Mouse (Mus musculus) A20 (cell line): ENCODE results near the gene Gm49373.
"Not testable (repeated sequence)": the region's sequence is repeated elsewhere in the genome, so short reads cannot be mapped to it uniquely, and the experiment has no call there.

Source experiments
- DNase-seq: peaks from one replicate; pipeline ENCODE4 v3.0.0-alpha.2; 2011; ENCODE audit warnings: low read depth, low spot score

Gene Gm49373

DNA sequence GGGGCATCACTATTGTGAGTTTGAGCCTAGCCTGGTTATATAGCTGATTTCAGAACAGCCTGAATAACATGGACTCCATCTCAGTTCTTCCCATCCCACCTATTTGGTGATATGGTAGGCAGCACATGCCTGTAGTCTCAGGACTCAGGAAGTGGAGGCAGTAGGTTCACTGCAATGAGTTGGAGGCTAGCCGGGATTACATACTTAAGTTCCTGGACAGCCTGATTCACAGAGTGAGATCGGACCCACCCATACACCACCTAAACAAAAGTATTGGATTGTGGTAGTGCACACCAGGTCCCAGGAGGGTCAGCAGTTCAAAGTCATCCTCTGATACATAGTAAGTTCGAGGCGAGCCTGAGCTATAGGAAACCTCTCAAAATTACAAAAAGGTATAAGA is 255 bp downstream of the Gm49373 start:
- no peak for DNase-seq

- no peak for DNase-seq
These were observed 5.8 kb downstream of the Gm49373 start, which contains the start of gene Zglp1 for GRCm38 (mm10) chr9:21067006-21067684. TSS of gene Zglp1 (minus strand) at chr9:21067093.

- DNase-seq = no peak
These were observed 10.0 kb downstream of the Gm49373 start for GRCm38 (mm10) chr9:21062928-21063327.

- no peak for DNase-seq
These were observed 21.3 kb downstream of the Gm49373 start for GRCm38 (mm10) chr9:21051578-21051977.

DNA sequence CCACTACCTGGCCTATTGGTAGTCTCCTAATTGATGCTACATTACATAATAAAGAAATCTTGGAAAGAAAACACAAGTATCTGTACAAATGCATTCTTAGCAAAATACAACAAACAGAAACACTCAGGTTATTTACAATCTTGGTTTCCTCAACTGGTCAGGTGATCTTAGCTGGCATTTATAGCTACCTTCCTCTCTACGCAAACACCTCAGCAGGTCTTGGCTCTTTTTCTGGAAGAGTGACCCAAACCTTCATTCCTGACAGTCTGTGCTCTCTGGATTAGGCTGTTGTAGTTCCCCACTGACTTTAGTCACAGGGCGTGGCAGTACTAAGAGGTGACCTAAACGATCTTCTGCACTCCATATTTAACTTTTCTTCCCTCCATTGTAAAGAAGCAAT is 27.7 kb downstream of the Gm49373 start:
- no peak for DNase-seq

GRCm38 (mm10) chr9:21044785-21045184 is 28.1 kb downstream of the Gm49373 start:
- DNase-seq = not testable (repeated sequence)

- no peak for DNase-seq
These were observed 29.3 kb downstream of the Gm49373 start for GRCm38 (mm10) chr9:21043563-21043962.

DNA sequence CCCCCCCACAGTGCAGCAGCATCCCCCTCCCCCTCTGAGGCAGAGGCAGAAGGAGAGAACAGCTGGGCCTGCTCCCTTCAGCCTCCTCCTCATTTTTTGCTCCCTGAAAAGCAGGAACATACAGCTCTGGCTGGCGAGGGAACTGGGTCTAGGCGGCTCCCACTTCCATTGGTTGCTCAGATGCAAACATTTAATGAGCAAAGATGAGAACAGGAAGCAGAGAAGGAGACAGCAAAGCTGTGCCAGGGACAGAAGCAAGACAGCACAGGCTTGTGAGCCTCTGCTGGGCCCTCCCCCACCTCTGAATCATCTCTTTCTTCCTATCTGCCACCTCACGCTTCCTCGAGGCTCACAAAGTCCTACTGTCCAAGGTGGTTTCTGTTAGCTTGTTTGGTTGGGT is 31.6 kb downstream of the Gm49373 start:
- no peak for DNase-seq

- DNase-seq = no peak
These were observed 33.1 kb downstream of the Gm49373 start for GRCm38 (mm10) chr9:21039779-21040178.

- DNase-seq = no peak
These were observed 35.4 kb downstream of the Gm49373 start for GRCm38 (mm10) chr9:21037481-21037891.

- no peak for DNase-seq
These were observed 36.2 kb downstream of the Gm49373 start for GRCm38 (mm10) chr9:21036666-21037065.

DNA sequence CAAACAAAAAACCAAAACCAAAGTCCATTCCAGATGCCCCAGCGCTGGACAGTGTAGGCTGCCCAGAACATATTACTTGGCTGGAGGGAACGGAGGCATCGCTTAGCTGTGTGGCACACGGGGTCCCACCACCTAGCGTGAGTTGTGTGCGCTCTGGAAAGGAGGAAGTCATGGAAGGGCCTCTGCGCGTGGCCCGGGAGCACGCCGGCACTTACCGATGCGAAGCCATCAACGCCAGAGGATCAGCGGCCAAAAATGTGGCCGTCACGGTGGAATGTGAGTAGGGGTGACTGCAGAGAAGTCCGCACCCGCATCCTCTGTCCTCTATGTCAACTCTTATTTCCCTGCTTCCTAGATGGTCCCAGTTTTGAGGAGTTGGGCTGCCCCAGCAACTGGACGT is 36.7 kb downstream of the Gm49373 start:
- no peak for DNase-seq

DNA sequence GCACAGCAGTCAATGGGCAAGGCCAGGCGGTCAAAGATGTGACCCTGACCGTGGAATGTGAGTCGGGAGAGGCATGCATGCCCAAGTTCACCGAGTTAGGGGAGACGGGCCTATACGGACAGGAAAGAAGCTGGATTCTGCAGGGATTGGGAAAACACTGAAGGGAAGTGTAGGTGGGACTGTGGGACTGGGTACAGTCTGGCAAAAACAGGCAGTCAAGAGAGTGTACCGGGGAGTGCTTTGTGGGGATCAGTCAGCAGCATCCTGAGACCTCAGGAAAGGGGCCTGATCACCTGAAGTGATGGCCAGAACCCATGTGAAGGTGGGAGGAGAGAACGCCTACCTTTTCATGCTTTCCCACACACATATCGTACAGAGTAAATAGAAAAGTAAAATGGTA is 37.3 kb downstream of the Gm49373 start:
- no peak for DNase-seq

GRCm38 (mm10) chr9:21034481-21035085 is 38.3 kb downstream of the Gm49373 start:
- no peak for DNase-seq

DNA sequence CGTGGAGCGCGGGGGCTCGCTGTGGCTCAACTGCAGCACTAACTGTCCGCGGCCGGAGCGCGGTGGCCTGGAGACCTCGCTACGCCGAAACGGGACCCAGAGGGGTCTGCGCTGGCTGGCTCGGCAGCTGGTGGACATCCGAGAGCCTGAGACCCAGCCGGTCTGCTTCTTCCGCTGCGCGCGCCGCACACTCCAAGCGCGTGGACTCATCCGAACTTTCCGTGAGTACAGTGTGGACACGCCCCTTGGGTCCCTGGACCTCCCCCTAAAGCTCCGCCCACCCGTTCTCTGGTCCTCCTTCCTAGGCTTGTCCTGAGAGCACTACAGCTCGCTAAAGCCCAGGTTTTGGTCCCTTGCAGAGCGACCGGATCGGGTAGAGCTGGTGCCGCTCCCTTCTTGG is 39.8 kb downstream of the Gm49373 start:
- peak; percentile 87 for DNase-seq

DNA sequence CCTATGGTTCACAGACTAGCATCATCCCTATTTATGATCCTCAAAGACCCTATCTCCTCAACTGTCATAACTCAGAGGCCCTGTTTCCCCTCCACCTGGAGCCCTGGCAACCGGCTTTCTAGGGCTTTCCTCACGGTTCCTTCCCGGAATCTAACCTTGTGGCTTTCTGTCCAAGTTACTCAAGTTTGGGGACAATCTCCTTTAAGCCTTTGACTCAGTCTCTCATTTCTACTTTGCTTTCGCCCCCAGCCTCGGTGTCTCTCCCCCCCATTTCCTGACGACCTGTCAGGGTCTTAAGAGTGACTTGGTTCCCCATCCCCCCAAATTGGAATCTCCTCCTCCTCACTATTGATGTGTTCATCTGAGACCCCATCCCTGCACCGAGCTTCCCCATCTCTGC is 40.4 kb downstream of the Gm49373 start:
- DNase-seq = no peak

DNA sequence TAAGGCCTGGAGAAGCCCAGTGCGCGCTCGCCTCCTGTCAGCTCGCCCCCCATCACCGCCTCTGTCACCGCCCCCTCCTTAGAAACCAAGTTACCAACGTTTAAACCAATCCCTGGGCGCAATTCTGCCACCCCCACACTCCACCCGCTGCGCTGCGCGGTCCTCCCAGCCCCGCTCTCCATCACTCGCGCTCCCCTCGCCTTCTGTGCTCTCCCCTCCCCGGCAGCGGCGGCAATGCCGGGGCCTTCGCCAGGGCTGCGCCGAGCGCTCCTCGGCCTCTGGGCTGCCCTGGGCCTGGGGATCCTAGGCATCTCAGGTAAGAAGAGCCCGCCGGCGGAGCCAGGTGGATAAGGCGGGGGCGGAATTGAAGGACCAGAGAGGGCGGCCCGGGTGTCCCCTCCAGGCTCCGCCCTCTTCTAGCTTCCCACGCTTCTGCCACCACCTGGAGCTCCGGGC is 41.0 kb downstream of the Gm49373 start, which contains the start of gene Icam5:
Gene Icam5, plus strand, starts transcription at position 178 of the 456 bp plus-strand sequence.
- peak; percentile 51 for DNase-seq

DNA sequence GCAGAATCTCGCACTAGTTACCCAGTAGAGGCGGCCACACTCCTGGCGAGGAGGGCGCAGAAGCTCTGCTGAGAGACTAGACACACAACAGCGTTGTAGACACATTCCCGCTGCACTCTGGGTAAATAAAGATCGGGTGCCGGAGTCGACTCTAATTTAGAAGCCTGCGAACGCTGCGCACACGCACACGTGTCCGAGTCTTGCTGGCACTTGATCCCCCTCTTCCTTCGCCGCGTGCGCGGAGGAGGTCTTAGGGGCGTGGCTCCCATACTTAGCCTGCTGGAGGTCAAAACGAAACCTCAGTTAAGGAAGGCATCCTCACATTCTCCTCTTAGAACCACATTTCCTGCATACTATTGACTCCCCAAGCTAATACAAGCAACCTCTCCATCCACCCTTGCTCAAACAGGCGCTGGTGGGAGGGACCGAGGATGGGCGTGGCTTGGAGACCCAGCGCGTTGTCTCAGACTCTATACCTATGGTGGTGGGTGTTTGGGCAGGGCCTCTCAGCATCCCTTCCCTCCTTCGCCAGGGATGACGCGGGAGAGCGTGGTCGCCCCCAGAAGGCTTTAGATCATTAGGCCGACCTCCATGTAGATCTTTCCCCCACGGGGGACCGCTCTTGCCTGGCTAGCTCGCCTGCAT is 41.5 kb downstream of the Gm49373 start:
- DNase-seq = peak; percentile 77

DNA sequence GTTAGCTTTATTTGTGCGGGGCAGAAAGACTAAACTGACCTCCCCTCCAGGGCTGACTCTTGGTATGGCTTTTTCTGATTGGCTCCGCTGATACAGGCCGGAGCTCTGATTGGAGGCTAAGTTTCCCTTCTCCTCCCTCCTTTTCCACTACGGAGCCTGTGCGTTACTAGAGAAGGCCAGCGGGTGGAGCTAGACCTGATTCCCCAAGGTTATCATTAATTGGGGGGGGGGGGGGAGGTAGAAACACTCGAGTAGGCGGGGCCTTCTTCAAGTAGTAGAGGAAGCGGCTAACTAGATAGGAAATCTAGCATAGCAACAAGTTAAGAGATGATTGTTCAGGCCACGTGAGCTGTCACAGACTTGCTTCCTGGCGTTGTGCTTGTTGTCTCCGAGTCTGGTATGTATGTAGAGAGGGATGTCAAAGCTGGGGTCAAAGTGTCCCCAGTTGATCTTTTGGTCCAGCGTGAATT is 42.1 kb downstream of the Gm49373 start:
- DNase-seq = peak; percentile 90

- no peak for DNase-seq
These were observed 42.8 kb downstream of the Gm49373 start for GRCm38 (mm10) chr9:21030055-21030600.

GRCm38 (mm10) chr9:21029291-21030054 is 43.4 kb downstream of the Gm49373 start, which contains the start of gene Icam4:
TSS of gene Icam4 (plus strand) at chr9:21029373.
- peak; percentile 67 for DNase-seq
